Mouse (Mus musculus) hematopoietic stem cell, adult 5-6 weeks (primary cell): ENCODE results near the gene Sgcb. TPM values are rescaled to one million over a fixed set of nuclear protein-coding genes. Genes with fewer than 3 reads are reported as not detected.
A peak's percentile ranks its signal among the peaks of the same experiment; 100 is the strongest.

Source experiments
- ATAC-seq, 2 experiments: fragments of 125-278 bp in 1 of 2; replicated peaks in 1 of 2; 2 replicates each; pipeline ENCODE4 v1.8.0; 2016 to 2017; ENCODE audit warnings: inconsistent platforms in 2 of 2, mild to moderate bottlenecking in 2 of 2, moderate number of reproducible peaks in 2 of 2, low read depth in 1 of 2, moderate TSS enrichment in 1 of 2; ENCODE audit not compliant: low FRiP score in 2 of 2, poor library complexity in 2 of 2, severe bottlenecking in 2 of 2, insufficient read depth in 1 of 2, low TSS enrichment in 1 of 2
- total RNA-seq: library from RNA; stranded (forward); fragments of 172-1452, 232-1000 nt; gene quantifications from 2 replicates; pipeline ENCODE4 v1.2.3, GENCODE M21; 2017

Gene Sgcb
- total RNA-seq, 1 experiment from 2014 or later = 5.8 TPM

DNA sequence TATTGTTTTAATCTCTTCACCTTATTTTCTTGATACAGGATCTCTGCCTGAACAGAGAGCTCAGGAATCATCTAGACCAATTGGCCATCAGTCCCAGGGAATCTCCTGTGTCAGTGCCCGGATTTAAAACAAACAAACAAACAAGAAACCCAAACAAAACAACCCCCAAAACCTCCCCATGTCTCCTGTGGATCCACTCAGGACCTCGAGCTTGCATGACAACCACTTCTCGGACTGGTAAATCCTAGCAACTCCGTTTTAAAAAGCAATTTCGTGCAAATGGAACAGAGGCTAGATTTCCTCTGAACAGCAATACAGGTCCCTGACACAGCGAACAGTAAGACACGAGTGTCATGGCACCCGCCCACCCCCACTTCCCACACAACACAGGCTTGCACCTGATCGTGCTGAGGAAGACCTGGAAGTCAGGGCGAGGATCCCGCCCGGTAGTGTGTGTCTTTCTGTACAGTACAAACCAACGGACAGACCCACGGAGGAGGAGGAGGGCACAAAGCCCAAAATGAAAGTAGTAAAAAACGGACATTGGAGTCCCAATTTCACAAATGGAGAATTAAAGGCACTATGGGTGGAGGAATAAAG lies 2.9 kb upstream of the Sgcb start:
- ATAC-seq = no peak; a peak in 1 of 4 replicates

DNA sequence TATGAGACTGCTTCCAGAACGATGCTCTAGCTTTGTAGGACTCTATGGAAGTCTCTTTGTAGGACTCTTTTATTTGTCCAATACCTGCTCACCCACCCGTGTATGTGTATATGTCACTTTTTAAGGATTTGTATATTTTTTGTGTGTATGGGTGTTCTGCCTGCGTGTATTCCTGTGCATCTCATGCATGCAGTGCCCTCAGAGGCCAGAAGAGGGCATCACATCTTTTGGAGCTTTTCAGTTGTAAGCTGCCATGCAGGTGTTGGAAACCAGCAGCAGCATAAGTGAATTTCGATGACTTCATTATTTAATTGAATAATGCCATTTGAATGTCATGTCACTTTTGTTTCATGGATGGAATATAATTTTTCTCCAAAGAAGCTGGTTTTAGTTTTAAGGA lies 5.5 kb downstream of the Sgcb start:
- ATAC-seq = no peak

DNA sequence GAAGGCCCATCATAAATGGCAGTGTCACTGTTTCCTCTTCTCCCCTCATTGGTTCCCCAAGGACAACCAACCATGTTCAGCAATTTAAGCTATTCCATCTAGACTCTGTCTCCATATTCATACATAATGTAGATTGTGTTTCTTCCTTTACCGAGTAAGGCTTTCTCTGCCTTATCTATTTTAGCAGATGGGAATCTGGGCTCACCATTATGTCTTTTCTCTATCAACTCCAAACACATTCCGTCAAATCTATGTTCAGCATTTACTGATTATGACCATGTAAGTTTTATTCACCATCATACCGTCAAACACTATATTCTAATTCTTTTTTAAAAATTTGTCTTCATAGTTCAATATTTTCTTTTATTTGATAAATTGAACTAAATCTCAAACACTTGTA lies 6.5 kb downstream of the Sgcb start:
- no peak for ATAC-seq

DNA sequence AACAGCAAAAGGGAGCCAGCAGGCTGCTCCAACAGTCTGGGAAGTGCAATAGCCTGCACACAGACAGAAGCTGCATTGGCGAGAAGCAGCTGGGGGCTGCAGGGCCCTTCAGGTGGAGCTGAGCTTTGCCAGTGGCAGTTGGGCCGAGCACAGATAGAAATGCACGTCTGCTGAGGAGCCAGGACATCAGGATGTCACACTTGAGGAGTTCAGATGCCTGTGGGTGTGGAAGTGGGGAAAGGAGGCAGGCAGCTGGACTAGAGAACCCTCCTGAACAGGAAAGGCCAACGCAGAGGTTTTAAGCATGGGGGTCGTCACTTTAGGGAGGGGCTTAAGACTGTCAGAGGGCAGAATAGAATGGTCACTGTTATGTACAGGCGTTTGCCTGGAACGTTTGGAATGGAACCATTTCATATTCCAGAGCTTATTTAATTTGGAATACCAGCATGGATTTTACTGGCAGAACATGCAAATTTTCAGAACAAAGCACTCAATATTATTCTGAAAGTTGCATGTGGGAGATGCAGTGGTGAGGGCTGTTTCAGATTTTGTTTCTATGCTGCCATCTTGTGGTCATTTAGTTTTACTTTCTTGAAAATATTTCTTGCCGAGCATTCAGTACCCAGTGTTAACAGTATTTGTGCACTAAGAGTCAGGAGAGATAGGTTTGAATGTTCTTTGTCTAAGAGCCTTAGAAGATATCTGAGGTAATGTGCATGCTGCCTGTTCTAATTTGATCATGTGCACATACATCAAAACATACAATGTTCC lies 10.1 kb downstream of the Sgcb start:
- peak; percentile 50 to 58; a peak in 1 of 4 replicates for ATAC-seq

DNA sequence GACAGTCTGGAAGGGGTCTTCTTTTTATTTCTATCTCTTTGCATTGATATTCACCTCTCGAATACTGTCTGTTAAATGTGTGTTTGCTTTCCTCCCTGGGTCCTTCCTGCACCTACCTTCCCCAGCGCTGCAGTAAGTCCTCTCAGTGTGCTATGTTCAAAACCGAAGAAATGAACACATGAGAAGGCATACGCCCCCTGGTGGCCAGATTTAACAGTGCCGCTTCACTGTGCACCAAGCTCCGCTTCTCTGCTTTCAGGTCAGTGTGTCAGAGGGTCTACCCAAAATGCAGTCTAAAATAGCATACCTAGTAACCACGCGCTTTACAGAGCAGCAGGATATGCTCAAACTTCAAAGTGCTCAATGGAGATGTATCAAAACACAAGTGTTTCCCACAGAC lies 14.4 kb downstream of the Sgcb start:
- no peak for ATAC-seq

DNA sequence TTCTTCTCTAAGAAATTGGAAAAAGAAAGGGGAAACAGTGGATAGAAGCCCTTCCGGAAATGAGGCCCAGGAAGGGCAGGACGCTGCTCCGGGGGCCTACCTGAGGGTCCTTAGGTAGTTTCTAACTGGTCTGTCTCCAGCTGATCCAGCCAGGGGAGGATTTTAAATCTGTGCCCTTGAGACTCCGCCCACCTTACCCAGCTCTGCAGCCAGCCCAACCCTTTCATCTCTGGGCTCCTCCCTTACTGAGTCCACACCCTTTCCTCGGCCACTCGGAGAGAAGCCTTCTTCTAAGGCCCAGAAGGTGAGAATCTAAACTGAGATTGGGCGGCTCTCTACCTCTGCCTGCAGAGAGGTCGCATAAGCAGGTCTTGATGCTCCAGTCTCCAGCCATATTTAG lies 15.3 kb downstream of the Sgcb start, which contains the start of gene Lrrc66:
Gene Lrrc66 (minus strand): TSS at position 236 of the 400 bp plus-strand sequence.
- no peak for ATAC-seq

DNA sequence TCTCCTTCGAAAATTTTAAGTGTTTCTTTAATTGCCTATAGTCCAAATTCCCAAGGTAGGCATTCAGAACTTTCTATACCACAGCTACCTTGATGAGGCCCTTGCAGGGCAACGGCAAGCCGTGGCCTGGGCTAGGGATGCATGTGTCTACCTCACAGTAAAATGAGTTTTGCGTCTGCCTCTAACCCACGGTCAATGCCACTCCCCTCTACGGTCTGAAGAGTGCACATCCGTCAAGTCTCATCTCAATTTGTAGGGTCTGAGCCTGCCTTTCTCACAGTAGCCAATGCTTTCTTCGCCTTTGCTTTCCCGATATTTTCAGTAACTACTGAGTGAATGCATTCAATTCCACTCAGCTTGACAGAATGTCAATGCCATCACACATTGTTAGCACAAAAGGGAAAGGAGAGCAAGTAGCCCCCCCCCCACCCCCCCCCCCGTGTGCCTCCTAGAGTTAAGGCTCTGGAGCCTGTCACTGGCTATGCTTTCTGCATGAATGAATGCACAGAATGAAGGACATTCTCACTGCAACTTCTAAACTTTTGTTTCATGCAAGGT lies 16.5 kb downstream of the Sgcb start:
- no peak for ATAC-seq

DNA sequence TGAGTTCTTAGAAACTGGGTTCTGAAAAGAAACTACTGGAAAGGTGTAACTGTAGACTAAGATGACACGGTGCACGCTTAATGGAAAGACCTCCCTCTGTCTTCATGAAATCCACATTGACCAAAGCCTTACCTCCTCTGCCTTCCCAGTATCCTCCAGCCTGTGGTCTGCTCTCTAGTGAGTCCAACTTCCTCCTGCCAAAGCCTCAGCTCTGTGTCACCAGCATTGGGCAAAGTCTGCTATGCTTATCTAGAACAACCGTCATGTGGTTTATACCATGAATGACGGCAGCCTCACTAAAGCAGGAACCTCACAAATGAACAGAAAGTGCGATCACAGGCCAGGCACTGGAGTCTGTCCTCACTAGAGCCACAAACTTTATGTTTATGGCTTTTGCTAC lies 17.4 kb downstream of the Sgcb start:
- peak; percentile 98 for ATAC-seq

DNA sequence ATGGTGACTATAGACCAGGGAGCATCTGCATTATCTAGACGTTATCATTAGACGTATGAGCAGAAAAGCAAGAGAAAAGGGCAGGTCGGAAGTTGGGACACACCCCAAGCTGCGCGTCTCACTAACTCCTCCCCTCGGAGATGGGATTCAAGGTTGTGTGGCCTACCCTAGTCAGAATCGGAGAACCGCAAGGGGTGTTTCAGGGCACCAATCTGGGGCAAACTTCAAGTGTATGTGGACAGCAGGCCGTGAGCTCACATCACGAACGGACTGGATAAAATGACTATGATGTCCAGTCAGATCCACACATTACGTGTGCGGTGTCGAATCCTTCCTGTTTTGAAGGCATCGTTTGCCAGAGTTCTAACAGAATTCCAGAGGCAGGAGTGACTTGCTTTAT lies 19.6 kb downstream of the Sgcb start:
- ATAC-seq = no peak

DNA sequence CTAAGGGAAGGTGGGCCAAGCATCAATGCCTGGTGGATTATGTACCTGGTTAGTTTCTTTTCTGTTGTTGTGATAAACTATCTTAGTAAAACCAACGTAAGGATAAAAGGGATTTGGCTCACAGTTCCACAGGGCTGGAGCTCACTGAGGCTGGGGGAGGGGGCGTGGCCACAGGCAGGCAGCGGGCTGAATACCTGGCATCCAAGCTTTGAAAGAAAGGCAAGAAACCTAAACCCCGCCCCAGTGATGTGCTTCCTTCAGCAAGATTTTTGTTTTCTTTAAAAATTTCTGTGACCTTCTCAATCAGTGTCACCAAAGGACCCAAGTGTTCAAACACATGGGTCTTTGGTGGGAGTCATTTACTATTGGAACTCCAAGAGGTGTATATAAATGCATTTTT lies 20.0 kb downstream of the Sgcb start:
- ATAC-seq = no peak

DNA sequence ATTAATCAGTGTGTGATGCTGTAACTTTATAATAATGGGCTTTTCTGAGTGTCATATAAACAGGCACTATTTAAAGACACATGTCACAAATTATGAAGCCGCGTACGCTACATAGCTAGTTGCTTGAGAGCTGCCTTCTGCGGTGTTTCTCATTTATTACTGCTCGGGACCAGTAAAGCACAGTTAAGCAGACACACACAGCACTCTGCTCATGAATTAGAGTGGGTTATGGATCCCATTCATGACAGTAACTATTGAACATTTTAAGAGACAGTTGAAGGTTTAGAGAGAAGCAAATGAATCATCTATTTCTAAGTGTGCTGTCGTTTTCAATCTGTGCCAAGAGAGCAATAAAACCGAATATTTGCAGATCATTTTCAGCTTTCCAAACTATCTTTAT lies 20.7 kb downstream of the Sgcb start:
- ATAC-seq = no peak

DNA sequence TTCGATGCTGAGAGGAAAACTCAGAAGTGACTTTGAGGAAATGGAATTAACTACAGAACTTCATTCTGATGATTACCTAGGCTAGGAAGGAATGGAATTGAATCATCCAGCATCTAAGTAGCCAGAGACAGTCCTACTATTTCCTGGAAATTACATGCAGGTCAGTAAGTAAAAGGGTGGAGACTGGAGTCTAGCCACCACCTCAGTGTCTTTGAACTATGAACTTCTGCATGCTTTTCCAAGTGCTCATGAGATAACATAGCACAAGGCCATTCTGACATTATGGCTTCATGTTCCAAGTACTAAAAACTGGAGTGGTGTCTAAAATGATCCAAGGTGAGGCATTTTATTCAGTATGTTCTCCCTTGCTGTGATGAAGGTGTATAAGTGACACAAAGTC lies 22.1 kb downstream of the Sgcb start:
- no peak for ATAC-seq

DNA sequence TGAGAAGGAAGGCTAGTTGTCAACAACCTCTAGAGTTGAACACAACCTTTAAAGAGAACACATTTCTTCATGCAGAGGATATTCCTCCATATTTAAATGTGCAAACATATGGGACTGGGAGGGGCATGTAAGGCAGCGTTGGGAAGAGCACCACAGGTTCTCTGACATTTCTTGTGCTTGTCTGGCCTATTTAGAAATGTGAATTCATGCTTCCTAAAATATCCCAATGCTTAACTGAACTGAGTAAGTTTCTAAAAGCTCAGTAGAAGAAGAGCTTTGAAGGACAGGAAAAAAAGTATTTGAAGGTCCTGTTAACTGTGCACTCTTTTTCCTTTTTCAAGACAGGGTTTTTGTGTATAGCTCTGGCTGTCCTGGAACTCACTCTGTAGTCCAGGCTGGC lies 28.6 kb downstream of the Sgcb start:
- no peak for ATAC-seq

DNA sequence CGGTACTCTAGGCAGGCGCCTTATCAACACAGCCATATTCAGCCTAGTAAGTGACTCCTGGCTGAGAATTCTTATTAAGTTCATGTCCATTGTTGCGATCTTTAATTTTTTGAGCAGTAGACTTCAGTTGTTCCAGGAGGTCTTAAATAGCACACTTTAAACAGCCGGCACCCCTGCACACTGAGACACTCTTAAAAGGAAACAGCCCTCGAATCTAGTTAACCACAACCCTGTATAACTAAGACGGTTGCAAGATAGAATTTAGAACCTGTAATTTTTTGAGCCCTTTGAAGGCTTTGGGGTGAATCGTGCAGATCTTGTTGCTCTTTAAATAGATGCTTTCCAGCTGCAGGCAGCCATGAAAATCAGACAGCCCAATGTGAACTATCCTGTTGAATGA lies 32.4 kb downstream of the Sgcb start:
- ATAC-seq = peak; percentile 48 to 57

DNA sequence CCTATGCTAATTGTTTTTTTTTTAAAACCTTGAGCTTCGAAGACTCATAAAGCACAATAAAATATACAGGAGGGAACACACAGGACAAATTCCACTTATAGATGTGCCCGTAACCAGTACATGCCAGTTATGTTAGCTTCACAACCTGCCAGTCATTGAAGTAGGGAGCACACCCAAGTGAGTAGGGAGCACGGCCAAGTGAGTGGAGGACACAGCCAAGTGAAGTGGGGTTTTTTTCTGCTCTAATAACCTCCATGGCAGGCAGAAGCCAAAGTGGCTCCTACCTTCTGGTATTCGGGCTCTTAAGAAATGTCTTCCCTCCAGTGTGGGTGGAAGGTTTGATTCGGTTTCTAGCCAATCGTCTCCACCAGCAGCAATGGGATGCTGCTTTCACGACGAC lies 34.3 kb downstream of the Sgcb start:
- no peak for ATAC-seq

DNA sequence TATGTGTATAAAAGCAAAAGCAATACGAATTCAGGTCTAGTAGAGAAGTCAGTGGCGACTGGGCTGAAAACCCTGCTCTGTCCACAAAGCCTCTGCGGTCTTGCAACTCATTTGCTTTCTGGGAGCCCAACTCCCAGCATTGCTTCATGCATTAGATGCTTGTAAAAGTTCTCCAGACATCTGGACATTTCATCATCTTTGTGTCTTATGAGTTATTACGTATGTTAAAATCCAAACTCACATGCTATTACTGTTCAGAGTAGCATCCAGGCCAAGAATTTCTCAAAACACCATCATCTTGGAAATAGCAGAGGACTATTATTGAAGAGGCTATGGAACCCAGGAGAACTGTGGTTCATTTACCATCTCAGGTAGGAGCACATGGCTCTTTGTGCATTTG lies 36.5 kb downstream of the Sgcb start:
- no peak for ATAC-seq

DNA sequence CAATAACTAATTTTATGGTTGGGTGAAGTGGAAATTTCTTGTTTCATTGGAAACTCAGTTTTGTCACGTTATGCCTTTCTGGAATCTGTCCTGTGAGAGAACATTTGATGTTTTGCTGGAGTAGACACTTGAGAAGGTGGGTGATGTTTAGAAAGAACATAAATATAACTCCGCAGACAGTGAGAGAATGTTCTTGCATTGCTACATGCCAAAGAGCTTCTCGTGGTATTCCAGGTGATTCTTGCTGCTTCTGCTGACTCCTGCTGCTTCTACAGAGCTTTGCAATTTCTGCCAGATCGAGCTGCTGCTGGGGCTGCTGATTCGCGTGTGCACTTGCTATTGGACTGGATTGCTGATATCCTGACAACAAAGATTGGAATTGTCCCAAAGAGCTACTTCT lies 42.6 kb downstream of the Sgcb start:
- no peak for ATAC-seq

DNA sequence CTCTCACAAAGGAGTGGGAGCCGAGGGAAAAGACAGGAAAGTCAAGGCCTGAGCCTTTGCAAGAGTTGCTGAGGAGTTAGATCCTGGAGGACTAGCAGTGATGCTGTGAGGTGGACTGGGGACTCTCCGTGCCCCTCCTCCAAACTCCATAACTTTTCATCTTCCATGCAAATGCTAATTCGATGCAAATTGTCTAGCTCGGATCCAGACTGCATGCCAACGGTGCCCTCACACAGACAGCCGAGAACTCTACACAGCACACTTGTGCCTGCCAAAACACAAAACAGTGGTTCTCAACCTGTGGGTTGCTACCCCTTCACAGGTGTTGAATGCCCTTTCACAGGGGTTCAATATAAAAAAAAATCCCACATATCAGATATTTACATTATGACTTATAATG lies 43.0 kb downstream of the Sgcb start:
- no peak for ATAC-seq

DNA sequence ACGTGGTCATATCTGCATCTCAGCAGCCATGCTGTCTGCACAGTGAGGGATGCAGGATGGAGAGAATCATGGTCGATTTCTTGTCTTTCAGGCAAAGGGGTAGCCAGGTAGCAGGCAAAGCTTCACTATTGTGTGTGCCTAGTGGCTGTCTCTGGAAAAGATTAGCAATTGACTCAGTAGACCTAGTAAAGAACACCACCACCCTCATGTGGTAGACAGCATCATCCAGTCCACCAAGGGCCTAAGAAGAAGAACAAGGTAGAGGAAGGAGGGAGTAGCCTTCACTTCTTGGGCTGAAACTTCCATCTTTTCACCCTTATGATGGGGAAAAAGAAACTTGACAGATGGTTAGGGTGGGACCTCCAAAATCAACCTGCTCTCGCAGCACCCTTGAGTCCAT lies 44.7 kb downstream of the Sgcb start:
- ATAC-seq = no peak
